Mouse (Mus musculus) myocyte (in vitro differentiated cells): ENCODE results near the gene Oas3. TPM values are rescaled to one million over a fixed set of nuclear protein-coding genes. Genes with fewer than 3 reads are reported as not detected.

ENCODE experiments used
- H3K27me3 ChIP-seq: one replicate; pipeline ENCODE4 v1.6.1; 2011; ENCODE audit not compliant: control insufficient read depth, insufficient read depth, insufficient read length
- H3K36me3 ChIP-seq: one replicate; pipeline ENCODE4 v1.6.1; 2011; ENCODE audit not compliant: control insufficient read depth, insufficient read depth
- H3K4me2 ChIP-seq: one replicate; pipeline ENCODE4 v1.6.1; 2011; ENCODE audit warnings: low read depth, control low read depth
- H3K4me3 ChIP-seq: one replicate; pipeline ENCODE4 v1.5.1; 2011; ENCODE audit warnings: mild to moderate bottlenecking, control low read depth, moderate library complexity
- H3K79me2 ChIP-seq: one replicate; pipeline ENCODE4 v1.6.1; 2011; ENCODE audit not compliant: control insufficient read depth, insufficient read depth
- H3ac ChIP-seq: one replicate; pipeline ENCODE4 v1.6.1; 2011; ENCODE audit not compliant: control insufficient read depth, insufficient read length
- CEBPB ChIP-seq: IDR thresholded peaks from 2 replicates; pipeline ENCODE4 v1.6.1; 2011; ENCODE audit warnings: mild to moderate bottlenecking, moderate library complexity; ENCODE audit not compliant: poor library complexity, insufficient read depth, severe bottlenecking
- E2F4 ChIP-seq: IDR thresholded peaks from one replicate; pipeline ENCODE4 v1.6.1; 2011; ENCODE audit warnings: mild to moderate bottlenecking, control low read depth, moderate library complexity; ENCODE audit not compliant: insufficient read depth
- MAX ChIP-seq: IDR thresholded peaks from one replicate; pipeline ENCODE4 v1.6.1; 2011; ENCODE audit warnings: low read depth, mild to moderate bottlenecking, control low read depth
- MYOD1 ChIP-seq, 3 experiments: IDR thresholded peaks; one replicate each; pipeline ENCODE4 v1.6.1; 2011; ENCODE audit warnings: control low read depth in 2 of 3, low read depth in 2 of 3, mild to moderate bottlenecking in 2 of 3, moderate library complexity in 1 of 3; ENCODE audit not compliant: insufficient read length in 2 of 3, control insufficient read depth in 1 of 3
- MYOG ChIP-seq, 3 experiments: IDR thresholded peaks; one replicate each; pipeline ENCODE4 v1.6.1; 2011; ENCODE audit warnings: control low read depth in 2 of 3, low read depth in 2 of 3, mild to moderate bottlenecking in 2 of 3; ENCODE audit not compliant: insufficient read length in 2 of 3, control insufficient read depth in 1 of 3, insufficient read depth in 1 of 3
- POLR2A ChIP-seq: IDR thresholded peaks from one replicate; pipeline ENCODE4 v1.6.1; 2011; ENCODE audit warnings: low read depth, mild to moderate bottlenecking, control low read depth, moderate library complexity; ENCODE audit not compliant: insufficient read length
- POLR2AphosphoS2 ChIP-seq: IDR thresholded peaks from one replicate; pipeline ENCODE4 v1.6.1; 2011; ENCODE audit warnings: low read depth, control low read depth; ENCODE audit not compliant: insufficient read length
- REST ChIP-seq: IDR thresholded peaks from one replicate; pipeline ENCODE4 v1.6.1; 2011; ENCODE audit warnings: mild to moderate bottlenecking, control low read depth, moderate library complexity; ENCODE audit not compliant: insufficient read depth, insufficient read length
- SRF ChIP-seq: IDR thresholded peaks from one replicate; pipeline ENCODE4 v1.6.1; 2011; ENCODE audit warnings: low read depth; ENCODE audit not compliant: control insufficient read depth, insufficient read length
- TCF12 ChIP-seq: IDR thresholded peaks from one replicate; pipeline ENCODE4 v1.6.1; 2011; ENCODE audit warnings: mild to moderate bottlenecking, control low read depth; ENCODE audit not compliant: poor library complexity, insufficient read depth, severe bottlenecking
- TCF3 ChIP-seq: IDR thresholded peaks from one replicate; pipeline ENCODE4 v1.6.1; 2011; ENCODE audit warnings: low read depth, control low read depth; ENCODE audit not compliant: insufficient read length
- USF1 ChIP-seq: IDR thresholded peaks from one replicate; pipeline ENCODE4 v1.6.1; 2011; ENCODE audit warnings: low read depth, mild to moderate bottlenecking, control low read depth, moderate library complexity
- polyA plus RNA-seq: library from polyadenylated mRNA; unstranded; fragments of >200 nt; fragmentation: generic; extraction: Trizol; gene quantifications from one replicate; pipeline ENCODE4 v1.2.1, GENCODE M21; 2012; ENCODE audit warnings: missing spikeins

The Oas3 gene
- polyA plus RNA-seq, 1 experiment, result 0.01 TPM

- no peak within 1 kb of the TSS for H3ac ChIP-seq
- no peaks in the 10 kb centered on the region for H3K36me3 ChIP-seq
- TF ChIP-seq MAX (no peak), MYOD1 (IDR thresholded peaks at IDR 0.05; ENCODE audit: control insufficient read depth in 1 of 3, insufficient read length in 2 of 3, low read depth in 2 of 3) (no peak), CEBPB (no peak), REST (no peak), TCF3 (no peak), POLR2A (no peak), MYOG (IDR thresholded peaks at IDR 0.05; ENCODE audit: control insufficient read depth in 1 of 3, insufficient read depth in 1 of 3, insufficient read length in 2 of 3, low read depth in 2 of 3) (no peak), TCF12 (no peak), E2F4 (no peak), USF1 (no peak), SRF (no peak), POLR2AphosphoS2 (no peak)
- no peaks in the 10 kb centered on the region for H3K79me2 ChIP-seq
- H3K4me3 ChIP-seq, result no peak within 1 kb of the TSS
- H3K27me3 ChIP-seq, result peaks cover 15% of the 10 kb centered on the region
- no peak within 1 kb of the TSS for H3K4me2 ChIP-seq
Observed at GRCm38 (mm10) chr5:120749688-120750087, 27.8 kb downstream of the Oas3 start, which contains the start of gene Oas2. Gene Oas2, minus strand, starts transcription at chr5:120749853.

DNA sequence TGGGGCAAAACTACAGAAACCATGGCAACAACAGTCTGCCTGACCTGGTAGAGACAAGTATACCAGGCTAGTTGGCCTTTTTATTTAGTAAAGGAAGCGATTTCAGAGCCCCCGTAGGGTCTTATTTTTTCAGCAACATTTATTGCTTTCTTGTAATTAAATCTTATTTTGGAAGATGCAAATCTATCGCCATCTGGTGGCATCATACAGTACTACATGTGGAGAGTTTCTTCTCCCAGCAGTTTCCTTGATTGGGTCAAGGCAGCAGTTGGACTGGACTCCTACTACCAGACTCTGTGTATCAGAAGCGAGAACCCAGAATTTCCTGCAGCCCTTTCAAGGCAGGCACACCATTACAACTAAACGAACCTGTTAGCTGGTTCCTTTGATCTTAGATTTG, 31.0 kb downstream of the Oas3 start:
- Histone ChIP-seq H3ac (no peak overlapping the region), H3K36me3 (no peaks in the 10 kb centered on the region), H3K27me3 (peaks cover 4% of the 10 kb centered on the region), H3K4me3 (no peak overlapping the region), H3K79me2 (no peaks in the 10 kb centered on the region), H3K4me2 (no peak overlapping the region)
- TF ChIP-seq E2F4 (no peak), CEBPB (no peak), POLR2AphosphoS2 (no peak), MYOG (IDR thresholded peaks at IDR 0.05; ENCODE audit: control insufficient read depth in 1 of 3, insufficient read depth in 1 of 3, insufficient read length in 2 of 3, low read depth in 2 of 3) (no peak), USF1 (no peak), TCF3 (no peak), POLR2A (no peak)

DNA sequence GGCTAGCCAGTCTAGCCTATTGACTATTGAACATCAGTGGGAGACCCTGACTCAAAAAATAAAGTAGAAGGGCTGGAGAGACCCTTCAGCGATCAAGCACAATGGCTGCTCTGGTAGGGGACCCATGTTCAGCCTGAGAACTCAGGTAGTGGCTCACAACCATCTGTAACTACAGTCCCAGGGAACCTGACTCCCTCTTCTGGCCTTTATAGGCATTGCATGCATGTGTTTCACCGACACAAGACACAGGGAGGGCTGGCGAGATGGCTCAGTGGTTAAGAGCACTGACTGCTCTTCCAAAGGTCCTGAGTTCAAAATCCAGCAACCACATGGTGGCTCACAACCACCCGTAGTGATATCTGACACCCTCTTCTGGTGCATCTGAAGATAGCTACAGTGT, 35.3 kb downstream of the Oas3 start:
- H3ac ChIP-seq, result no peak overlapping the region
- no peaks in the 10 kb centered on the region for H3K79me2 ChIP-seq
- no peak overlapping the region for H3K4me3 ChIP-seq
- H3K4me2 ChIP-seq, result no peak overlapping the region
- H3K27me3 ChIP-seq, result peaks cover 21% of the 10 kb centered on the region
- H3K36me3 ChIP-seq, result no peaks in the 10 kb centered on the region
- TF ChIP-seq MYOG (IDR thresholded peaks at IDR 0.05; ENCODE audit: control insufficient read depth in 1 of 3, insufficient read depth in 1 of 3, insufficient read length in 2 of 3, low read depth in 2 of 3), result no peak
- no peak for TF ChIP-seq SRF
- no peak for TF ChIP-seq USF1
- TF ChIP-seq TCF3, result no peak
- TF ChIP-seq POLR2AphosphoS2, result no peak
- TF ChIP-seq CEBPB, result no peak
- TF ChIP-seq POLR2A, result no peak
- TF ChIP-seq TCF12, result no peak
- no peak for TF ChIP-seq MAX
- no peak for TF ChIP-seq MYOD1 (IDR thresholded peaks at IDR 0.05; ENCODE audit: control insufficient read depth in 1 of 3, insufficient read length in 2 of 3, low read depth in 2 of 3)
- TF ChIP-seq E2F4, result no peak
- no peak for TF ChIP-seq REST

DNA sequence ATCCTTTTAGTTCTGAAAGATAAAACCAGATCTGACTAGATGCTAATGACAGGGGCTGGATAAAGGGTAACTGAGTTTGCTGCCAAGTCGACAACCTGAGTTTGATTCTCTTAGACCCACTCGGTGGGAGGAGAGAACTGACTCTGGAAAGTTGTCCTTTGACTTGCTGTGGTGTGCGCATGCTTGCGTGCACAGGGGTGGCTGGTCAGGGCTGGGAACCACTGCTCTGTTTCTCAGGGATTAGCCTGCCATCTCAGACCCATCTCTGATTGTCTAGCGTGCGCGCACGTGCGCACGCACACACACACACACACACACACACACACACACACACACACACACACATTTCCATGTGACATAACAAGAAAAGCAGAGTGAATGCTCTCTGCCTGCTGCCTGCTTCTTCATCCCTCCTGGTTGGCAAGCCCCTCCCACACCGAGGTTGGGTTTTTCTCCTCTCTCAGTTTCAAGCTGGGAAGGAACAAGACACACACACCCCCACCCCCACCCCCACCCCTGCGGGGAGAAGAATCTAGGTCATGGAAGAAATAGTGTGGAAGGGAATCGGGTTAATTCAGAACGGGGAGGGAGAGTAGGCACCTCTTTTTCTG, 43.0 kb downstream of the Oas3 start:
- H3ac ChIP-seq, result no peak overlapping the region
- TF ChIP-seq TCF12, result no peak
- no peak for TF ChIP-seq E2F4
- no peak for TF ChIP-seq CEBPB
- TF ChIP-seq TCF3, result no peak
- no peak for TF ChIP-seq POLR2A
- no peak for TF ChIP-seq POLR2AphosphoS2
- no peak for TF ChIP-seq REST
- no peak for TF ChIP-seq SRF
- TF ChIP-seq USF1, result no peak
- TF ChIP-seq MAX, result no peak
- no peak for TF ChIP-seq MYOD1 (IDR thresholded peaks at IDR 0.05; ENCODE audit: control insufficient read depth in 1 of 3, insufficient read length in 2 of 3, low read depth in 2 of 3)
- no peak for TF ChIP-seq MYOG (IDR thresholded peaks at IDR 0.05; ENCODE audit: control insufficient read depth in 1 of 3, insufficient read depth in 1 of 3, insufficient read length in 2 of 3, low read depth in 2 of 3)
- no peaks in the 10 kb centered on the region for H3K79me2 ChIP-seq
- H3K36me3 ChIP-seq, result no peaks in the 10 kb centered on the region
- peaks cover 56% of the 10 kb centered on the region for H3K27me3 ChIP-seq
- H3K4me2 ChIP-seq, result no peak overlapping the region
- no peak overlapping the region for H3K4me3 ChIP-seq
